8 mouse cellular contexts compared by ENCODE assay signal in genomic region chr16:20537071-20537471, GRCm38 (mm10). TPM values are rescaled to one million over a fixed set of nuclear protein-coding genes. Genes with fewer than 3 reads are reported as not detected.
DNase-seq lines count a peak whose midpoint lies in the region; ATAC-seq and TF ChIP-seq lines count a peak whose summit lies in the region.

No protein-coding gene starts in this region.

- peak; percentile 44 for DNase-seq in cerebellum, adult 11 months
- DNase-seq in 3T3-L1 (ENCODE audit: low read depth, low spot score) = peak; percentile 86
- peak; percentile 63 for DNase-seq in c-Kit-positive CD71-positive TER-119-negative erythroid progenitor cells, embryonic 14.5 days (ENCODE audit: low read depth)
- peak; percentile 81 to 88 for DNase-seq in kidney, postnatal 36 days
- DNase-seq in thymus, adult 18-20 months = no peak

- peaks cover 61% of the 10 kb centered on the region for H3K36me3 ChIP-seq in heart, embryonic 13.5 days
- peaks cover 21% of the 10 kb centered on the region for H3K36me3 ChIP-seq in myocyte (ENCODE audit: control insufficient read depth, insufficient read depth)

- H3K9me3 ChIP-seq in heart, embryonic 13.5 days = no peaks in the 10 kb centered on the region

- H3K27ac ChIP-seq in heart, embryonic 13.5 days (replicated peaks) = peak overlapping the region; percentile 43

- H3K27me3 ChIP-seq in heart, embryonic 13.5 days (replicated peaks) = no peaks in the 10 kb centered on the region
- no peaks in the 10 kb centered on the region for H3K27me3 ChIP-seq in myocyte (ENCODE audit: control insufficient read depth, insufficient read depth, insufficient read length)

- 24% methylated on average over 5 of the region's 5 CpGs for WGBS in heart, embryonic 13.5 days

- ATAC-seq in cerebellum, adult (ENCODE audit: insufficient number of reproducible peaks, low FRiP score, low TSS enrichment) = no peak
- no peak for ATAC-seq in heart, embryonic 13.5 days (ENCODE audit: extremely low read depth, insufficient number of reproducible peaks, low FRiP score, low TSS enrichment)

- peaks cover 37% of the 10 kb centered on the region for H3K4me1 ChIP-seq in heart, embryonic 13.5 days

- H3K9ac ChIP-seq in heart, embryonic 13.5 days = peak overlapping the region; percentile 97

- H3K4me3 ChIP-seq in heart, embryonic 13.5 days = peak overlapping the region; percentile 95
- peak overlapping the region; percentile 89 for H3K4me3 ChIP-seq in myocyte

- peak overlapping the region; percentile 91 for H3K4me2 ChIP-seq in heart, embryonic 13.5 days
- peak overlapping the region; percentile 100 for H3K4me2 ChIP-seq in myocyte (ENCODE audit: low read depth)

- TF ChIP-seq POLR2A in myocyte (IDR thresholded peaks at IDR 0.05; ENCODE audit: insufficient read length, low read depth) = no peak

- H3K79me2 ChIP-seq in myocyte (ENCODE audit: control insufficient read depth, insufficient read depth) = peaks cover 35% of the 10 kb centered on the region

- peak overlapping the region; percentile 9 for H3ac ChIP-seq in myocyte (ENCODE audit: control insufficient read depth, insufficient read length)

TF ChIP-seq in myocyte, 11 proteins besides CTCF, POLR2A, EP300 and RAD21:
- TF ChIP-seq USF1 (IDR thresholded peaks at IDR 0.05; ENCODE audit: low read depth) = no peak
- peak in 1 of 3 experiments; percentile 15 for TF ChIP-seq MYOG (IDR thresholded peaks at IDR 0.05; ENCODE audit: control insufficient read depth in 1 of 3, insufficient read depth in 1 of 3, insufficient read length in 2 of 3, low read depth in 2 of 3)
- no peak for TF ChIP-seq TCF3 (IDR thresholded peaks at IDR 0.05; ENCODE audit: insufficient read length, low read depth)

RNA-seq across cellular contexts. Expression of gene Ap2m1, which starts 1.8 kb away (rescaled TPM):
- 434 and 465 TPM in 2 replicates for polyA plus RNA-seq in heart, embryonic 13.5 days (2015; fragmentation: Nextera tagmentation; extraction: Ambion mirVana)
- 446 TPM for polyA plus RNA-seq in myocyte (2012; fragmentation: generic; extraction: Trizol)

RNA-seq across cellular contexts. Expression of gene Abcf3, which starts 11.3 kb away (rescaled TPM):
- 42.5 and 44.0 TPM in 2 replicates for polyA plus RNA-seq in heart, embryonic 13.5 days (2015; fragmentation: Nextera tagmentation; extraction: Ambion mirVana)
- 50.2 TPM for polyA plus RNA-seq in myocyte (2012; fragmentation: generic; extraction: Trizol)

RNA-seq across cellular contexts. Expression of gene Dvl3, which starts 20.3 kb away (rescaled TPM):
- polyA plus RNA-seq in heart, embryonic 13.5 days (2015; fragmentation: Nextera tagmentation; extraction: Ambion mirVana) = 19.7 and 20.5 TPM in 2 replicates
- 32.9 TPM for polyA plus RNA-seq in myocyte (2012; fragmentation: generic; extraction: Trizol)

RNA-seq across cellular contexts. Expression of gene Eif2b5, which starts 38.5 kb away (rescaled TPM):
- 78.8 and 81.5 TPM in 2 replicates for polyA plus RNA-seq in heart, embryonic 13.5 days (2015; fragmentation: Nextera tagmentation; extraction: Ambion mirVana)
- polyA plus RNA-seq in myocyte (2012; fragmentation: generic; extraction: Trizol) = 94.7 TPM

RNA-seq across cellular contexts. Expression of gene Vwa5b2, which starts 52.2 kb away (rescaled TPM):
- polyA plus RNA-seq in heart, embryonic 13.5 days (2015; fragmentation: Nextera tagmentation; extraction: Ambion mirVana) = 0.19 and 0.25 TPM in 2 replicates
- 0.04 TPM for polyA plus RNA-seq in myocyte (2012; fragmentation: generic; extraction: Trizol)

Comparison
In these comparisons a context has a peak if more than half of its experiments do, and no peak if none do; other contexts are left out.
1. DNase-seq: peak in cerebellum, adult 11 months (single experiment), 3T3-L1 (single experiment), c-Kit-positive CD71-positive TER-119-negative erythroid progenitor cells, embryonic 14.5 days (single experiment) and kidney, postnatal 36 days (2 of 2); none in thymus, adult 18-20 months (0 of 2).